Mouse (Mus musculus) ovary, adult 18-20 months (tissue): ENCODE data around the gene Ubxn7.

Experiments
- DNase-seq: peaks from one replicate; pipeline ENCODE4 v3.0.0; 2022; ENCODE audit warnings: low spot score, mixed read lengths

Ubxn7 gene

GRCm38 (mm10) chr16:32433138-32433537 is 101.1 kb downstream of the Ubxn7 start:
- no peak for DNase-seq

- no peak for DNase-seq
Observed at GRCm38 (mm10) chr16:32434066-32434465, 102.0 kb downstream of the Ubxn7 start.

GRCm38 (mm10) chr16:32434691-32435090 is 102.6 kb downstream of the Ubxn7 start:
- no peak for DNase-seq

DNA sequence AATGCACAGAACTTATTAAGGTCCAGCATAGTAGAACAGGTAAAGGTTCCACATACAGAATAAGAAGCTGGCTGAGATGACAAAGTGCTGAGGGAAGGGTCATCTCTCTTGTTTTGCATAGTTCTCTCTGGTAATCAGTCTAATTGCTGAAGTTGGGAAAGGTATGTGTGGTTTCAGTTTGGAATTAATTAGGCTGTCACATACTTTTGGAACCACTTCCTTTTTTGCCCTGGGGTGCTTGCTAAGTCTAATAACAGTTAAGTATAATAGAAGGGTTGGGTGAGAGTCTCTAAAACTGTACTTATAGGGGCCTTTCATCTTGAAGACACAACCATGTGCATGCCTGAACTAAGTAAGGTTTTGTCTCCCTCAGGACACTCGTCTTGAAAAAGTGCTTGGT is 104.6 kb downstream of the Ubxn7 start:
- no peak for DNase-seq

GRCm38 (mm10) chr16:32437266-32437665 is 105.2 kb downstream of the Ubxn7 start:
- DNase-seq, result no peak

- no peak for DNase-seq
Observed at GRCm38 (mm10) chr16:32441432-32441831, 109.4 kb downstream of the Ubxn7 start.
